Mouse (Mus musculus) midbrain, embryonic 16.5 days (tissue): ENCODE measurements around the gene Tmem274. TPM values are rescaled to one million over a fixed set of nuclear protein-coding genes. Genes with fewer than 3 reads are reported as not detected.

ENCODE experiments used
- ATAC-seq: fragments of 200-750 bp; cut with Nextera tagmentation; 2 replicates; pipeline ENCODE4 v1.8.0; 2017; ENCODE audit warnings: moderate TSS enrichment
- H3K27ac ChIP-seq: fragments of 300-500 bp; sonication (generic); 2 replicates; pipeline ENCODE4 v1.5.1; 2014; ENCODE audit warnings: mild to moderate bottlenecking, low read length, mixed read lengths
- H3K27me3 ChIP-seq: fragments of 300-500 bp; sonication (generic); 2 replicates; pipeline ENCODE4 v1.6.1; 2014; ENCODE audit warnings: low read depth, low read length, mixed read lengths; ENCODE audit not compliant: control insufficient read depth, insufficient read depth
- H3K36me3 ChIP-seq: fragments of 300-500 bp; sonication (generic); 2 replicates; pipeline ENCODE4 v1.6.1; 2014; ENCODE audit warnings: mild to moderate bottlenecking, low read length, moderate library complexity, mixed read lengths; ENCODE audit not compliant: control insufficient read depth, insufficient read depth
- H3K4me1 ChIP-seq: fragments of 300-500 bp; sonication (generic); 2 replicates; pipeline ENCODE4 v1.6.1; 2014; ENCODE audit warnings: mild to moderate bottlenecking, low read length, mixed read lengths; ENCODE audit not compliant: control insufficient read depth, insufficient read depth
- H3K4me2 ChIP-seq: fragments of 300-500 bp; sonication (generic); 2 replicates; pipeline ENCODE4 v1.6.1; 2014; ENCODE audit warnings: mild to moderate bottlenecking, low read length, mixed read lengths
- H3K4me3 ChIP-seq: fragments of 300-500 bp; sonication (generic); 2 replicates; pipeline ENCODE4 v1.5.1; 2014; ENCODE audit warnings: low read depth, mild to moderate bottlenecking, low read length, moderate library complexity, mixed read lengths
- H3K9ac ChIP-seq: fragments of 300-500 bp; sonication (generic); 2 replicates; pipeline ENCODE4 v1.6.1; 2014; ENCODE audit warnings: low read depth, low read length, mixed read lengths
- H3K9me3 ChIP-seq: fragments of 300-500 bp; sonication (generic); replicated peaks from 2 replicates; pipeline ENCODE4 v1.6.1; 2014; ENCODE audit warnings: mild to moderate bottlenecking, low read length, mixed read lengths; ENCODE audit not compliant: control insufficient read depth, poor library complexity, severe bottlenecking
- WGBS: fragments of 180-500 bp; shearing (Covaris S2); extraction: QIAGEN DNeasy Blood & Tissue Kit; methylation state at CpG from one replicate; pipeline ENCODE4 v1.1.7; 2014; 5-methylcytosine and 5-hydroxymethylcytosine counted together
- polyA plus RNA-seq: library from polyadenylated mRNA; unstranded; fragments of >200 nt; fragmentation: Nextera tagmentation; extraction: Ambion mirVana; gene quantifications from 2 replicates; pipeline ENCODE4 v1.2.1, GENCODE M21; 2015

Gene Tmem274
- polyA plus RNA-seq, 1 experiment from 2014 or later, result not detected

DNA sequence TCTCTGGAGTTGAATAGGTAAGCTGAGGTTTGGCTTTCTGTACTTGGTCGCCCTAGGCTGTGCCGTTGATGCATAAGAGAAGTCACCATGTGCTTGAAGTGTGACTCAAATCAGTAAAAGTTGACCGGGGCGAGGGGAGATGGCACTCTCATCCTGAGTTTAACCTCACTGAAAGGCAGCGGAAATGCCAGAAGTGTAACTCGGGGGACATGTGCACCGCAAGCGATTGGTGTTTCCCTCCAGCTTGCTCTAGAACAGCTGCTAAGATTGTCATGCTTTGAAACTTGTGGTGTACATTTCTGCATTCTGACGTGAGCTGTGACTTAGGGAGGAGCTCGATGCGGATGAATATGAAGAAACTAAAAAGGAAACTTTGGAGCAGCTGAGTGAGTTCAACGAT lies 10.6 kb downstream of the Tmem274 start:
- Histone ChIP-seq H3K9me3 (no peaks in the 10 kb centered on the region), H3K4me2 (no peak overlapping the region), H3K9ac (no peak overlapping the region), H3K4me3 (no peak overlapping the region), H3K36me3 (peaks cover 12% of the 10 kb centered on the region), H3K27me3 (no peaks in the 10 kb centered on the region), H3K27ac (no peak overlapping the region), H3K4me1 (peaks cover 13% of the 10 kb centered on the region)
- WGBS, result 94% methylated on average over 12 of the region's 12 CpGs
- no peak for ATAC-seq

DNA sequence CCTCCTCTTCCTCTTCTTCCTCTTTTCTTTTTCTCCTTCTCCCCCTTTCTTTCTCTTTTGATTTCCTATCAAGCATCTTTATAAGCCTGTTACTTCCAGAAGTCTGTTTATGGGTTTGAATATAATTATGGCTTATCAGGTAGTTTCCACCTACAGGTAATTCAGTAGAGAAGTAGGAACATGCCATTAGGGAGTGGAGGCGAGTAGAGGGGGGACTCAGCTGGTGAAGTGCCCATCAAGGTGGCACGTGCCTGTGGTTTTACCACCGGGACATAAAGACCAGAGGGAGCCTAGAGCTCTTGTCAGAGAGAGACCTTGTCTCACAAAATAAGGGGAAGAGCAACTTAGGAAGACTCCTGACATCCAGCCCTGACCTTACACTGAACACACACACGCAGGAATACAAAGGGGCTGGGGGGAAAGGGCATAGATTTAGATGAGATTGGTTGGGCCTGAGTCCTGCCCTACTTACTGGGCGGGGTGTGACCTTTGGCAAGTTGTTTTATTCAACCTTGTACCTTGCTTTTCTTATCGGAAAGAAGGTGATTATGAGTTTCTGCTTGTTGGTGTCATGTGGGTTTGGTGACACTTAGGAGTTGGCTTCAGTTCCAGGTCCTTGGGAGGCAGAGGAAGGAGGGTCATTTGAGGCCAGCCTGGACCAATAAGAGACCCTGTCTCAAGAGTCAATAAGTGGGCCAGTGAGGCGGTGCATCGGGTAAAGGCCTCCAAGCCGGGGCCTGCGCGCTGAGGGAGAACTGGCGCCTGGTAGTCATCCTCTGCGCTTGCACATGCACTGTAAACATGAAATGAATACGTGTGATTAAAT lies 12.4 kb downstream of the Tmem274 start:
- H3K27ac ChIP-seq, result no peak overlapping the region
- 96% methylated on average over 14 of the region's 14 CpGs for WGBS
- no peak overlapping the region for H3K4me2 ChIP-seq
- H3K36me3 ChIP-seq, result peaks cover 17% of the 10 kb centered on the region
- no peaks in the 10 kb centered on the region for H3K9me3 ChIP-seq
- H3K4me1 ChIP-seq, result peaks cover 9% of the 10 kb centered on the region
- H3K27me3 ChIP-seq, result no peaks in the 10 kb centered on the region
- no peak overlapping the region for H3K4me3 ChIP-seq
- no peak overlapping the region for H3K9ac ChIP-seq
- no peak for ATAC-seq

DNA sequence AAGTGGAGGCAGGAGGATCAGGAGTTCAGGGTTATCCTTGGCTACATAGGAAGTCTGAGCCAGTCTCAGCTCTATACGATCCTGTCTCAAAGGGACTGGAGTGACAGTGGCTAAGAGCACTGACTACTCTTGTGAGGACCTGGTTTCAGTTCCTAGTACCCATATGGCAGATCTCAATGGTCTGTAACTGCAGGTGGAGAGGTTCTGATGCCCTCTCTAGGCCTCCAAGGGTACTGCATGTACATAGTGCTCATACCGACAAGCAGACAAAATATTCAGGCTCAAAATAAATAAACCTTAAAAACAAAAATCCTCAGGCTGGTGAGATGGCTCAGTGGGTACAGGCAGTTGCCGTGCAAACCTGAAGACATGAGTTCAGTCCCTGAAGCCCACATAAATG lies 14.0 kb downstream of the Tmem274 start:
- Histone ChIP-seq H3K27ac (no peak overlapping the region), H3K4me3 (no peak overlapping the region), H3K27me3 (no peaks in the 10 kb centered on the region), H3K4me2 (no peak overlapping the region), H3K9me3 (no peaks in the 10 kb centered on the region), H3K4me1 (peaks cover 6% of the 10 kb centered on the region), H3K9ac (no peak overlapping the region), H3K36me3 (peaks cover 26% of the 10 kb centered on the region)
- ATAC-seq, result no peak
- 97% methylated on average over 3 of the region's 3 CpGs for whole genome bisulfite sequencing

DNA sequence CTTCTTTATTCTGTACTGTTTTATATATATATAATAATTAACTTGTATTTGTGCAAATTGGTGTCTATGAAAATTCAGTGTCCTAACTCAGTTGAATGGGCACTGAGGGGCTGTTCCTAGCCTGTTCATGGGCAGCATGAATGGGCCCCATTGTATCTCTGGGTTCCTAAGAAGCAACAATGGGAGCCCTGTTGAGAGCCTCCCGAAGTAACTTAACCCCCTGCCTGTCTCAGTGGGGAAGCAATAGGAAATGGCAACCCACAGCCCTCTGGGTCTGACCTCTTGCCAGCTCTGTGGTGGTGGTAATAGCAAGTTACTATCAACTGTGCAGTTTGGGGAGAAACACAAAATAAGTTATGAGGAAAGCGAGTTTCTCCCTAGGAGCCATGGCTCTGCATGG lies 19.4 kb downstream of the Tmem274 start:
- Histone ChIP-seq H3K27me3 (no peaks in the 10 kb centered on the region), H3K9me3 (no peaks in the 10 kb centered on the region), H3K4me2 (no peak overlapping the region), H3K4me1 (no peaks in the 10 kb centered on the region; the same call in 1 of the 2 replicates), H3K9ac (no peak overlapping the region), H3K27ac (peak overlapping the region; percentile 42; the same call in 1 of the 2 replicates), H3K36me3 (peaks cover 25% of the 10 kb centered on the region), H3K4me3 (no peak overlapping the region)
- 10% methylated on average over 2 of the region's 2 CpGs for WGBS
- 0 out of 2 replicates have a peak, but pooled peaks have one; percentile 48 for ATAC-seq

DNA sequence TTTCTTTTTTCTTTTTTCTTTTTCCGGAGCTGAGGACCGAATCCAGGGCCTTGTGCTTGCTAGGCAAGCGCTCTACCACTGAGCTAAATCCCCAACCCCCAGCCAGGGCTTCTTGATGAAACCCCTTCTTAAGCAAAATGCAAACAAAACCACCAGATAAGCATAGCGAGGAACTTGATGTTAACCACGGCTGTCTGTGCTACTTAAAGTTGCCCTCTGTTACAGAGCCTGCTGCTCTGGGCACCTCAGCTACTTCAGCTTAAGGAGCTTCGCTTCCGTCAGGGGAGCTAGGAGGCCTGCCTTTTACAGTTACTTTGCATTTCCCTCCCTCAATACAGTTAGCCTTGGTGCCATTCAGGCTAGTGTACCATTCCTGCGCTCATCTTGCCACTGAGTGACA lies 21.7 kb downstream of the Tmem274 start:
- Histone ChIP-seq H3K4me3 (no peak overlapping the region), H3K27ac (no peak overlapping the region), H3K36me3 (peaks cover 29% of the 10 kb centered on the region), H3K9ac (no peak overlapping the region), H3K4me1 (no peaks in the 10 kb centered on the region; the same call in 1 of the 2 replicates), H3K4me2 (no peak overlapping the region), H3K9me3 (no peaks in the 10 kb centered on the region), H3K27me3 (no peaks in the 10 kb centered on the region)
- no peak for ATAC-seq
- WGBS, result 69% methylated on average over 8 of the region's 8 CpGs

DNA sequence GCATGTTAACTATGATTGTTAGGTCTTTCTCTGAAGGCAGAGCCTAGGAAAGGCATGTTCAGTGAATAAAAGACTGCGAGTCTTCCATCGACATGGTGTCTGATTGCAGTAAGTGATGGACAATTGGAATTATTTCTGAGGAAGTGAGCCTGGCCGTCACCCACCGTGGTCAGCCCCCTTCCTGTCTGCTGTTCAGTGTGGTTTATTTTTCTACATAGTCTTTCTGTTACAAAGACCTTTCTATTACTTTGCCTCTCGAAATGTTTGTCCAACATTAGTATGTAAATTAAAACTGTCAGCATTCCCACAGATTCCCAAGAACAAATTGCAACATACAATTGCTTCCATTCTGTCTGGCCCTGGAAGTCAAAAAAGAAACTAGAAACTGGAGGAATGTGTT lies 22.6 kb downstream of the Tmem274 start:
- no peak overlapping the region for H3K4me3 ChIP-seq
- no peak for ATAC-seq
- no peak overlapping the region for H3K9ac ChIP-seq
- no peak overlapping the region for H3K27ac ChIP-seq
- no peaks in the 10 kb centered on the region; the same call in 1 of the 2 replicates for H3K4me1 ChIP-seq
- WGBS, result 70% methylated on average over 5 of the region's 5 CpGs
- no peaks in the 10 kb centered on the region for H3K27me3 ChIP-seq
- peaks cover 24% of the 10 kb centered on the region for H3K36me3 ChIP-seq
- no peak overlapping the region for H3K4me2 ChIP-seq
- no peaks in the 10 kb centered on the region for H3K9me3 ChIP-seq

DNA sequence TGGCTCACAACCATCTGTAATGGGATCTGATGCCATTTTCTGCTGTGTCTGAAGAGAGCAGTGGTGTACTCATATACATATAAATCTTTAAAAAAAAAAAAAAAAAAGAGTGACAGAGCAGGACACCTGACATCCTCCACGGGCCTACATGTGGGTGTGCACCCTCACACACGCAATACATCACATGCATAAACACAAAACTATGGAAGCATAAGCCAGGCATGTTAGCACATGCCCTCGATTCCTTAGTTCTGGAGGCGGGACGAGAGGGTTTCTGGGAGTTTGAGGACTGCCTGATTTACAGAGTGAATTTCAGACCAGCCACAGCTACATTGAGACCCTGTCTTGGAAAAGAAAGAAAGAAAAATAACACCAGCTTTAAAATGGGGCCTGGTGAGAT lies 27.2 kb downstream of the Tmem274 start:
- Histone ChIP-seq H3K36me3 (peaks cover 5% of the 10 kb centered on the region; the same call in 1 of the 2 replicates), H3K27me3 (no peaks in the 10 kb centered on the region), H3K27ac (peak overlapping the region; percentile 38; the same call in 1 of the 2 replicates)

DNA sequence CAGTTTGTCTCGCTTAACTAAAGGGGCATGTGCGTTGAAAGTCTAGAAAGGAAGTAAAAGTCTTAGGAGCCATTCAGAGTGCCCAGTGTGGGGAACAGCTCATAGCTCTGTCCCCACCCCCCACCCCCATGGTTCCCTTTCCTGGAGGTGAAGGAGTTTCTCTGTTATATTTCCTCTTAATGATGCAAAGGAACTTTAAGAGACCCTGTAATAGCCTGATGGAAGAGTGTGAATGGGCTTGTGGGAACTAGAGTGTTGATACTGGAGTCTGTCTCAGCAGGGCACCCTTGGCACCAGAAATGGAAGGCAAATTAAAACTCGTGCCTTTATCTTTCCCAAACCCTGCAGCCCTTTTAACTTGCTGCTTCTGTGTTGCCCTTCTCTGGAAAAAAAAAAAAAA lies 27.7 kb downstream of the Tmem274 start:
- H3K27ac ChIP-seq, result peak overlapping the region; percentile 38; the same call in 1 of the 2 replicates
- WGBS, result 29% methylated on average over 3 of the region's 3 CpGs
- no peaks in the 10 kb centered on the region for H3K9me3 ChIP-seq
- no peaks in the 10 kb centered on the region for H3K4me1 ChIP-seq
- peaks cover 5% of the 10 kb centered on the region; the same call in 1 of the 2 replicates for H3K36me3 ChIP-seq
- H3K4me2 ChIP-seq, result no peak overlapping the region
- H3K9ac ChIP-seq, result no peak overlapping the region
- no peak overlapping the region for H3K4me3 ChIP-seq
- no peaks in the 10 kb centered on the region for H3K27me3 ChIP-seq
- ATAC-seq, result no peak

More for the DNA sequence above, 27.2 kb downstream of the Tmem274 start:
- no peak overlapping the region for H3K4me3 ChIP-seq
- no peak overlapping the region for H3K9ac ChIP-seq
- no peaks in the 10 kb centered on the region for H3K4me1 ChIP-seq
- no peak overlapping the region for H3K4me2 ChIP-seq
- no peak for ATAC-seq
- WGBS, result 85% methylated on average over 5 of the region's 5 CpGs
- no peaks in the 10 kb centered on the region for H3K9me3 ChIP-seq

DNA sequence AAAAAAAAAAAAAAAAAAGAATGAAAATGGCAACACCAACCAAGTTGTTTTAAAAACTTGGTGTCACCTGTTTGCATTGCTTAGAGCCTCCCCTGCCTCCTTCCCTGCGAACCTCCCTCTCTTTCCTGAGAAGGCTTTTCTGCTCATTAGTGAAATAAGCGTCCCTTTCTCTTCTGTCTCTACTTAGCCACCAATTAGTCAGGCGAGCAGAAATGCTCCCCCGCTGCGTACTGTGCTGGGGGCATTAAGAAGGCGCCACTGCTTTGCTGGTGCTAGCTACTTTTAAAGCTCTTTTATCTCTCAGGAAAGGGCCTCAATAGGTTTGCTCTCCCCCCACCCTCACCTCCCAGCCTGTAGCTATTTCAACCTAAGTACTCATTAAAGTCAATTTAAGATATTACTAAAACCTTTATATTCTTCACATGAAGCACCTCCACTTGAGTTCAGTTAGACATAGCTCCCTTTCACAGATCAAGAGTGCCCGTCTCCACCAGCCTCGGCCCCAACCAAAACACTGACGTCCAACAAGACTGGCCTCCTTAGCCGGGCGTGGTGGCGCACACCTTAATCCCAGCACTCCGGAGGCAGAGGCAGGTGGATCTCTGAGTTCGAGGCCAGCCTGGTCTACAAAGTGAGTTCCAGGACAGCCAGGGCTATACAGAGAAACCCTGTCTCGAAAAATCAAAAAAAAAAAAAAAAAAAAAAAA lies 28.2 kb downstream of the Tmem274 start:
- Histone ChIP-seq H3K36me3 (peaks cover 5% of the 10 kb centered on the region; the same call in 1 of the 2 replicates), H3K27ac (no peak overlapping the region), H3K9ac (no peak overlapping the region), H3K4me1 (no peaks in the 10 kb centered on the region), H3K9me3 (no peaks in the 10 kb centered on the region), H3K4me2 (no peak overlapping the region), H3K27me3 (no peaks in the 10 kb centered on the region), H3K4me3 (no peak overlapping the region)
- WGBS, result 47% methylated on average over 14 of the region's 15 CpGs
- no peak for ATAC-seq
